Mouse (Mus musculus): ENCODE data around the gene Sipa1. TPM values are rescaled to one million over a fixed set of nuclear protein-coding genes. Genes with fewer than 3 reads are reported as not detected.

The Sipa1 gene
- total and polyA plus RNA-seq, 2 experiments from 2014 or later, result 18.3 to 19.6 TPM

DNA sequence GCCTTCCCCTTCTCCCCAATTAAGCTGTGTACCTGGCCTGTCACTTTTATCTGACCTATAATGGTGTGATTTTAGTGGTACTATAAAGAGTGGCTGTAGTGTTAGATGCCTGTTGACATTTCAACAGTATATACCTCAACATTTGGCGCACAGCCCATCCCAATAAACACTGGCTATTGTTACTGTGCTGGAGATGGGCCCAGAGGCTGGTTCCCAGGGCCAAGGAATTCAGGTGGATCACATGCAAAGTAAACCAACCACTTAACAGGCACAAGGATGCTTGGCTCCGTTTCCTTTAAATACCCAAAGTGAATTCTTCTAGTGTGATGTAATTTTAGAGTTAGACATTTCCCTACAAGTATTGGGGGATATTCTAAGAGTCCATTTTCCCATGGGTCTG is 48.6 kb downstream of the Sipa1 start:
- TF ChIP-seq CTCF (IDR thresholded peaks at IDR 0.05; ENCODE audit: low read depth), result no peak
- Histone ChIP-seq H3K9ac (no peak overlapping the region), H3K27ac (ENCODE audit: low read depth, low read length) (no peak overlapping the region), H3K4me3 (ENCODE audit: low read depth, low read length) (no peak overlapping the region), H3K27me3 (ENCODE audit: insufficient read depth, low read length) (no peaks in the 10 kb centered on the region), H3K9me3 (ENCODE audit: low read length) (no peaks in the 10 kb centered on the region), H3K36me3 (ENCODE audit: insufficient read depth) (no peaks in the 10 kb centered on the region), H3K4me2 (ENCODE audit: low read depth) (no peak overlapping the region), H3K4me1 (ENCODE audit: insufficient read depth) (no peaks in the 10 kb centered on the region)
- ATAC-seq (no peak), DNase-seq (no peak)
- WGBS, result 42% methylated on average over 2 of the region's 2 CpGs

DNA sequence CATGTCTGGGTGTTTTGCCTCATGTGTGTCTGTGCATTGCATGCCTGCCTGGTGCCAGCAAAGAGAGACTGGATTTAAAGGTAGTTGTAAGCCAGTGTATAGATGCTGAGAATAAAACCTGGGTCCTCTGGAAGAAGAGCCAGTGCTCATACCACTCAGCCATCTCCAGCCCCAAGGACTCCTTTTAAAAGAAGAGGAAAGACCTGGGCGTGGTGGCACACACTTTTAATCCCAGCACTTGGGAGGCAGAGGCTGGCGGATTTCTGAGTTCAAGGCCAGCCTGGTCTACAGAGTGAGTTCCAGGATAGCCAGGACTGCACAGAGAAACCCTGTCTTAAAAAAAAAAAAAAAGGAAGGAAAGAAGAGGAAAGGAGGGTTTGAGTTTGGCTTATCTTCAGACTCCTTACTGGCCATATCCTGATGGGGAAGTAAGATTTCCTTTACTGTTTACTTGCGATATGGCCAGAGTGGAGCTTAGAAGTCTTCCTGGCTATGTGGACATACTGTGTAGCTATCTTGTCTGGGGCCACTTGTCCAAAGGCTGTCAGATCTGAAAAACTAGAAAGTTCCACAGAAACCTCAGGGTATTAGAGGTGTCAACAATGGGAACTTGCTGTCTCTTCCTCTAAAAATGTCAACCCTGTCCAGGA is 50.6 kb downstream of the Sipa1 start:
- Histone ChIP-seq H3K36me3 (ENCODE audit: insufficient read depth) (peaks cover 10% of the 10 kb centered on the region; the same call in 1 of the 2 replicates), H3K4me3 (ENCODE audit: low read depth, low read length) (no peak overlapping the region), H3K9ac (no peak overlapping the region), H3K27ac (ENCODE audit: low read depth, low read length) (no peak overlapping the region), H3K9me3 (ENCODE audit: low read length) (no peaks in the 10 kb centered on the region), H3K4me2 (ENCODE audit: low read depth) (no peak overlapping the region), H3K4me1 (ENCODE audit: insufficient read depth) (no peaks in the 10 kb centered on the region), H3K27me3 (ENCODE audit: insufficient read depth, low read length) (no peaks in the 10 kb centered on the region)
- ATAC-seq (no peak), DNase-seq (no peak)
- 74% methylated on average over 3 of the region's 3 CpGs for WGBS
- TF ChIP-seq CTCF (IDR thresholded peaks at IDR 0.05; ENCODE audit: low read depth), result no peak

- no peak overlapping the region for H3K4me2 ChIP-seq (ENCODE audit: low read depth)
- peaks cover 19% of the 10 kb centered on the region for H3K36me3 ChIP-seq (ENCODE audit: insufficient read depth)
- no peak overlapping the region for H3K9ac ChIP-seq
- no peak overlapping the region for H3K4me3 ChIP-seq (ENCODE audit: low read depth, low read length)
- WGBS, result 86% methylated on average over 1 of the region's 1 CpGs
- no peak overlapping the region for H3K27ac ChIP-seq (ENCODE audit: low read depth, low read length)
- no peak for TF ChIP-seq CTCF (IDR thresholded peaks at IDR 0.05; ENCODE audit: low read depth)
- H3K27me3 ChIP-seq (ENCODE audit: insufficient read depth, low read length), result no peaks in the 10 kb centered on the region
- no peak for DNase-seq
- no peaks in the 10 kb centered on the region for H3K9me3 ChIP-seq (ENCODE audit: low read length)
- no peaks in the 10 kb centered on the region for H3K4me1 ChIP-seq (ENCODE audit: insufficient read depth)
- ATAC-seq, result no peak
These were observed 51.5 kb downstream of the Sipa1 start for GRCm38 (mm10) chr19:5611973-5612372.

- 1% methylated on average over 54 of the region's 55 CpGs for WGBS
These were observed 53.7 kb downstream of the Sipa1 start, which contains the start of gene Kat5 for GRCm38 (mm10) chr19:5609547-5610404. Gene Kat5 (minus strand): TSS chr19:5610237.

DNA sequence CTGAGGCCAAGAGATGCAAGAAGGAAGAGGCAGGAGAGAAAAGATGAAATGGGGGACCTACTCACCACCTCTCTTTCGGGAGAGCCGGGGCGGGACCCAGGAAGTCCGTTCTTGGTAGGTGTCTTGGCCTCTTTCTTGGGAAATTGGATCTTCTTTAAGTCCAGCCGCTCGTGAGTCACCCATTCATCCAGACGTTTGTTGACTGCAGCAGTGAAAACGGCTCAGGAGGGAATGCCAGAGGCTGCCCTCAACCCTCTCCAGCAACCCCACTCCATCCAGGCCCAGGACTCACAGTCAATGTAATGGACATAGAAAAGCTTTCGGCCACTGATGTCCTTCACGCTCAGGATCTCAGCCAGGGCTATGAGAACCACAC is 54.3 kb downstream of the Sipa1 start:
- 56% methylated on average over 10 of the region's 10 CpGs for WGBS
- H3K27ac ChIP-seq (ENCODE audit: low read depth, low read length), result peak overlapping the region; percentile 99
- no peaks in the 10 kb centered on the region for H3K4me1 ChIP-seq (ENCODE audit: insufficient read depth)
- H3K27me3 ChIP-seq (ENCODE audit: insufficient read depth, low read length), result no peaks in the 10 kb centered on the region
- DNase-seq (no peak), ATAC-seq (no peak)
- peak overlapping the region; percentile 83 for H3K4me3 ChIP-seq (ENCODE audit: low read depth, low read length)
- peaks cover 47% of the 10 kb centered on the region for H3K36me3 ChIP-seq (ENCODE audit: insufficient read depth)
- H3K9ac ChIP-seq, result peak overlapping the region; percentile 97
- TF ChIP-seq CTCF (IDR thresholded peaks at IDR 0.05; ENCODE audit: low read depth), result no peak
- peak overlapping the region; percentile 55 for H3K4me2 ChIP-seq (ENCODE audit: low read depth)
- no peaks in the 10 kb centered on the region for H3K9me3 ChIP-seq (ENCODE audit: low read length)

More at GRCm38 (mm10) chr19:5609547-5610404, 53.7 kb downstream of the Sipa1 start, which contains the start of gene Kat5:
- peak; percentile 95 for ATAC-seq
- Histone ChIP-seq H3K9me3 (ENCODE audit: low read length) (no peaks in the 10 kb centered on the region), H3K36me3 (ENCODE audit: insufficient read depth) (peaks cover 41% of the 10 kb centered on the region), H3K27ac (ENCODE audit: low read depth, low read length) (peak within 1 kb of the TSS; percentile 99), H3K4me3 (ENCODE audit: low read depth, low read length) (peak within 1 kb of the TSS; percentile 83), H3K4me1 (ENCODE audit: insufficient read depth) (no peaks in the 10 kb centered on the region), H3K27me3 (ENCODE audit: insufficient read depth, low read length) (no peaks in the 10 kb centered on the region), H3K4me2 (ENCODE audit: low read depth) (peak within 1 kb of the TSS; percentile 55), H3K9ac (peak within 1 kb of the TSS; percentile 97)
- peak; percentile 31; the same call in 1 of the 2 replicates for TF ChIP-seq CTCF (IDR thresholded peaks at IDR 0.05; ENCODE audit: low read depth)
- DNase-seq, result peak; percentile 96

- Histone ChIP-seq H3K27ac (ENCODE audit: low read depth, low read length) (no peak overlapping the region), H3K27me3 (ENCODE audit: insufficient read depth, low read length) (no peaks in the 10 kb centered on the region), H3K4me1 (ENCODE audit: insufficient read depth) (no peaks in the 10 kb centered on the region), H3K4me2 (ENCODE audit: low read depth) (peak overlapping the region; percentile 55), H3K36me3 (ENCODE audit: insufficient read depth) (peaks cover 52% of the 10 kb centered on the region), H3K9ac (no peak overlapping the region), H3K4me3 (ENCODE audit: low read depth, low read length) (peak overlapping the region; percentile 83), H3K9me3 (ENCODE audit: low read length) (no peaks in the 10 kb centered on the region)
- DNase-seq (no peak), ATAC-seq (no peak)
- TF ChIP-seq CTCF (IDR thresholded peaks at IDR 0.05; ENCODE audit: low read depth), result no peak
- 96% methylated on average over 13 of the region's 13 CpGs for WGBS
These were observed 54.8 kb downstream of the Sipa1 start for GRCm38 (mm10) chr19:5608707-5609106.
